Mouse (Mus musculus): ENCODE measurements around the gene Entpd1. TPM values are rescaled to one million over a fixed set of nuclear protein-coding genes. Genes with fewer than 3 reads are reported as not detected.

The Entpd1 gene
- total RNA-seq, 2 experiments from 2014 or later, result 36.3 to 49.7 TPM

DNA sequence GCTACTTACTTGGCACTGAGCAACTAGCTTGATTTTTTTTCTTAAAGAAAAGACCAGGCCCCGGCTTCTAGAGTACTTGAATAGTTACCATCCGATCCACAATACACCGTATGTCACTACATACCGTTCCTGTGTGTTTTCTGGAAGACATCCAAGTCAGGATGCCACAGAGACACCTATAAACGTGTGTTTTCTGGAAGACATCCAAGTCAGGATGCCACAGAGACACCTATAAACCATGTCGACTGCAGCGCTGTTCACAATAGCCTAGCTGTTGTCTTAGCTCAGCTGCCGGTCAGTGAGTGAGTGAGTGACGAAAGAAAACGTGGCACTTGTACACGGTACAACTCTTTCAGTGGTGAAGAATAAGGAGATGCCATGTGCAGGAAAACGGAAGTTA is 13.8 kb downstream of the Entpd1 start:
- no peak for DNase-seq (ENCODE audit: low spot score in 2 of 2)

DNA sequence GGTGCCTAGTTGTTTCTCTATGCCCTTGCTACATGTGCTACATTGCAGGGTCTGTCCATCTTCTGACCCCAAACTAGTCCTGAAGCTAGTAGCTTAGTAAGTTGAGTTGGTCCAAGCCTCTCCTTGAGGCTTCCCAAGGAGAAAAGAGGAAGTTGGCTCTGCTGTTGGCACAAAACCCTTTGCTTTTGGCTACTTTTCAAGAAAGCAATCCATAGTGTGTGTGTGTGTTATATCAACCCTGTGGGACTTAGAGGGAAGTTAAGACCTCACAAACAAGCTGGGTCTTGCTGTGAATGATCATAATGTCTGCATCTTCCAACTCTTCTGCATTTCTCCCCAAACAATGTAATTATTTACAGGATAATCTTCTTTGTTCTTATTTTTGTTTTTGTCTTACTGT is 16.8 kb downstream of the Entpd1 start:
- DNase-seq (ENCODE audit: low spot score in 2 of 2), result no peak

GRCm38 (mm10) chr19:40630096-40630495 is 17.9 kb downstream of the Entpd1 start:
- no peak for DNase-seq (ENCODE audit: low spot score in 2 of 2)

DNA sequence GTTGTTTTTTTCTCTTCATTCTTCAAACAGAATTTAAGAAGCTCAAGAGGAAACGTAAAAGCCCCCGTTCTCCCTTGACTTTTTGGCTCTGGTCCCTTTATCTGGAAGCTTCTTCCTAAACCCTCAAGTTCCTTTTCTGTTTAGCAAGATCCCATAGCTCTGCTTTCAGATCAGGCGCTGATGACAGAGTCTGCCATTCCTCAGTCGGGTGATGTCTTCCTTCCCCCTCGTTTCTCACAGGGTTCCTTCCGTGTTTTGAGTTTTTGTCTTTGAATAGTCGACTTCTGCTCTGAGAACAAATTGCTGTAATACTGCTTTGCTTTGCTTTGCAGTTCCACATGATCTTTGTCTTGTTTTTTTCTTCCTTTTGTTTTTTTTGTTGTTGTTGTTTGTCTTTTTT is 18.4 kb downstream of the Entpd1 start:
- DNase-seq (ENCODE audit: low spot score in 2 of 2), result no peak

- DNase-seq (ENCODE audit: low spot score in 2 of 2), result no peak
Observed at GRCm38 (mm10) chr19:40632193-40632592, 20.0 kb downstream of the Entpd1 start.

GRCm38 (mm10) chr19:40632668-40633067 is 20.5 kb downstream of the Entpd1 start:
- DNase-seq (ENCODE audit: low spot score in 2 of 2), result no peak

- no peak for DNase-seq (ENCODE audit: low spot score in 2 of 2)
Observed at GRCm38 (mm10) chr19:40633144-40633543, 21.0 kb downstream of the Entpd1 start.

GRCm38 (mm10) chr19:40637091-40637490 is 24.9 kb downstream of the Entpd1 start:
- DNase-seq (ENCODE audit: low spot score in 2 of 2), result no peak

DNA sequence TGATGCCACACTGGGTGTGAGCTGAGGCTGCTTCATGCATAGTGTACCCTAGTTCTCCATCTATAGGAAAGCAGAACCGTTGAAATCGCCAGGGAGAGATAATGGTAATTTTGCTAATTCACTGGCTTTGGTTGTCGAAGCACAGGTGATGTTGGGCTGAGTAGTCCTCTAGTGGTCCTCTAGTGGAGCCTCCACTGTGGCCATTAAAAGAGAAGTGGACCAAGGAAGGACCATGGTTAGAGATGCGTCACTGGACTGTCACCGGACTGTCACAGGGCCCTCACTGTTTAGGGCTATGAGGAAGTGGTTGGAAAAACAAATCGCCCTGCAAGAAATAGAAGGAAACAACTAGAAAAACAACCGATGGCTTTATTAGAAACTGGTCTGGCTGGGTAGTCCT is 25.4 kb downstream of the Entpd1 start:
- no peak for DNase-seq (ENCODE audit: low spot score in 2 of 2)

GRCm38 (mm10) chr19:40638582-40638981 is 26.4 kb downstream of the Entpd1 start:
- DNase-seq (ENCODE audit: low spot score in 2 of 2), result no peak

DNA sequence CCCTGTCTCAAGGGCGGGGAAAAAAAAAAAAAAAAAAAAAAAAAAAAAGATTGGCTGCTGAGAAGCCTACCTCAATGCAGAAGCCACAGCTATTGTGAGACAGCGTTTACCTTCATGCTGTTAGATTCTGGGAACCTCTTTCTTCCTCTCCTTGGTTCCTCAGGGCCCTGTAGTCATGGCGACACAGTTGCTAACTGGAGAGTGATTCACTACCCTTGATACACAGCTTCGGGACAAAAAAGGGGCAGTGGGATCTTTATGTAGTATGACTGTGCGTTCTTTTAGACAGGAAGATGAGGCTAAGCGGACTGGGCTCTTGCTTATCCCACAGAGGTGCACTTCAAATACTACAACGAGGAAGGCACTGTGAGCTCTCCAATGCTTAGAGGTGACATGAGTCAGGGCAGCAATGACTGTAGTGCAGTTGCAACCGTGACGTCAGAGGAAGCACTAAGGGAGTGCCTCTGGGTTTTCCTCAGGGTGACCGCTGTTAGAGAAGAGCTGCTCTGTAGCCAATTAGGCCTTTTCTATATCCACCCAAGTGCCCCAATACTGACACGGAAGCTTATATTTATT is 27.7 kb downstream of the Entpd1 start:
- DNase-seq (ENCODE audit: low spot score in 2 of 2), result no peak

DNA sequence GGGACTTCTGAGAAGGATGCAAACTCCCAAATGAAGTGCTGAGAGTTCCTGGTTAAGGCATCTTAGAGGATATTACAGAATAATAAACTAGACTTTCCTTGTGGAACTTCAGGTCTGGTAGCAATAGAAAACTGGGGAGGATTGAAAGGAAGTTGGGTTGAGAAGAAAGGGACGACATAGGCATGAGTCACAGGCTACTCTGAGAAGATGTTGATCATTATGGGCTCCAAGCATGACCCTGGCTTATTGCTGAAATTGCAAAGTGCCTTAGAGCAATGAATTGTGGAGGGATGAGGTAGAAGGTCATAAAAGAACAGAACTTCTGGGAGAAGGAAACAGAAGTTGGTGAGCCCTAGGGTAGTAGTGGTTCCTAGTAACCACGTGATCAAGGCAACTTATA is 28.6 kb downstream of the Entpd1 start:
- no peak for DNase-seq (ENCODE audit: low spot score in 2 of 2)

DNA sequence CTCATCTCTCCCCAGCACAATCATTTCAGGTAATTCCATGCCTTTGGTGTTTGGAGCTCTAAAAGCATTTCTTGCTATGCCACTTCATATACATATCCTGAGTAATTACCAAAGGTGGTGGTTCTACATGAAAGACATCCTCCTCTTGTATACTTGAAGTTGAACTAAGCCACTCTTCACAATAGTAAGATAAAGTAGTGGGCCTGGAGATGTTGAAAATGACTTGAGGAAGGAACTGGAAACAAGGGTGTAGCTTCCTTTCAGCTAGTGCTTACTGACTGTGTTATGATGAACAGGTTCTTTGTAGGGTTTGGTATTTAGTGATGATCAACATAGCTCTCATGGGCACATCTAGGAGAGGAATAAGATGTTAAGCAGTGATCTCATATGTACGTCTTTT is 31.7 kb downstream of the Entpd1 start:
- no peak for DNase-seq (ENCODE audit: low spot score in 2 of 2)

- DNase-seq (ENCODE audit: low spot score in 2 of 2), result no peak
Observed at GRCm38 (mm10) chr19:40646379-40646778, 34.2 kb downstream of the Entpd1 start.

GRCm38 (mm10) chr19:40647319-40648158 is 35.4 kb downstream of the Entpd1 start:
- no peak for DNase-seq (ENCODE audit: low spot score in 2 of 2)

- DNase-seq (ENCODE audit: low spot score in 2 of 2), result no peak
Observed at GRCm38 (mm10) chr19:40650090-40650489, 37.9 kb downstream of the Entpd1 start.

GRCm38 (mm10) chr19:40656207-40656606 is 44.0 kb downstream of the Entpd1 start:
- no peak for DNase-seq (ENCODE audit: low spot score in 2 of 2)

- no peak for DNase-seq (ENCODE audit: low spot score in 2 of 2)
Observed at GRCm38 (mm10) chr19:40658281-40658680, 46.1 kb downstream of the Entpd1 start.

GRCm38 (mm10) chr19:40658935-40659334 is 46.8 kb downstream of the Entpd1 start:
- no peak for DNase-seq (ENCODE audit: low spot score in 2 of 2)

DNA sequence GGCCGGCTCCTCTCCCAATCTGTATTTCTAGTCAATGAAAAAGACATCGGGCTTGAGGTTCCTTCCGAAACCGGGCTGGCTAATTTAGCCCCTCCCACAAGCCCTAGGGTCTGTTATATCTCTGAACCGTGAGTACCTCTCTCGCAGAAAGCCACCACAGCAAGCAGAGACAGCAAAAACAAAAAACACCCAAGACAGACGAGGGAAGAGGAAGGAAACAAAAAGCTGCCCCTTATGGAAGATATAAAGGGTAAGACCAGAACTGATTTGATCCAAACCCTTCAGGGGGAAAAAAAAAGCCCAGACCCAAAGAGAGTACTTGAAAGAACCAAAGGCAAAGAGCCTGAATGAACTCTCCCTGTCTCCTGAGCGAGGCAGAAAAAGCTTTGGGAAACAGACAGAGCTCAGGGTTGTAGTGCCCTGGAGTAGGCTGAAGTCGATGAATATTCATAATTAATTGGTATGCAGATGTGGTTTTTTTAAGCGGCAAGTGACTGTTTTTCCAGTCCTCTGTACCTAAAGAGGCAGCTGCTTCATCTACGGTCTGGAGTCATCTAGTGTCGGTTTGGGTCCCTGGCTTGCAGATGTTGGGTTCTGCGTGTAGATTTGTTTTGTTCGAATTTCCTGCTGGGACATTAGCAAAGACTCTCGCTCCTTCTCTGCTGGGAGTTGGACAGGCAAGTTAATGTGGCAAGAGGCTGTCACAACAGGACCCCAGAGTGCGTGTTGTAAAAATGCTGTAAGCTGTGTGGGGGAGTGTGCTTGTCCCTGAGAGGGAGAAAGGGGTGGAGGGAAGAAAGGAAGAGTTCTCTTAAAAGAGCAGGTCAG is 47.7 kb downstream of the Entpd1 start:
- no peak for DNase-seq (ENCODE audit: low spot score in 2 of 2)

DNA sequence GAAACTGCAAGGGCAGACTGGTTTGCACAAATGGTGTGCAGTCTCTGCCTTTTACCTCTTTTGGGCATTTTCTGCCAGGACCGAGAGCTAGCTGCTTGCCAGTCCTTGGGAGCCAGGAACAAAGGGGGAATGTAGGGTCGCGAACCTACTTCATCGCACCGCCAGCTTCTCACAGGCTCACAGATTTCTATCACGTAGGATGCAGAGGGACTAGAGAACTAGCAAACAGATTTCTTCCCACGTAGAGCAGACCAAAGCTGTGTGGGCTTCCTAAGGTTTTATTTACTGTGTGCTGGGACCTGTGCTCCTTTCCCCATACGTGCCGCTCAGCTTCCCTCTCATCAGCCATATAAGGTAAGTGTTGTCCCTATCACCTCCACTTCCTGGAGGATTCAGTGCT is 48.3 kb downstream of the Entpd1 start:
- no peak for DNase-seq (ENCODE audit: low spot score in 2 of 2)

GRCm38 (mm10) chr19:40661108-40661507 is 48.9 kb downstream of the Entpd1 start:
- DNase-seq (ENCODE audit: low spot score in 2 of 2), result no peak
